Mouse (Mus musculus) liver, postnatal 0 days (tissue): ENCODE measurements at regions not wholly inside any gene's neighbourhood (a gene's known extent, or its start where the extent isn't known, plus 50 kb on each side); places are given as distances from the start of the nearest gene placed in this dataset.

Experiments used
- CTCF ChIP-seq: sonication (generic); IDR thresholded peaks from 2 replicates; pipeline ENCODE4 v1.5.1; 2016; ENCODE audit warnings: antibody characterized with exemption, low read depth
- EP300 ChIP-seq: IDR thresholded peaks from 2 replicates; pipeline ENCODE4 v1.6.1; 2016; ENCODE audit warnings: antibody characterized with exemption, low read depth, mild to moderate bottlenecking

DNA sequence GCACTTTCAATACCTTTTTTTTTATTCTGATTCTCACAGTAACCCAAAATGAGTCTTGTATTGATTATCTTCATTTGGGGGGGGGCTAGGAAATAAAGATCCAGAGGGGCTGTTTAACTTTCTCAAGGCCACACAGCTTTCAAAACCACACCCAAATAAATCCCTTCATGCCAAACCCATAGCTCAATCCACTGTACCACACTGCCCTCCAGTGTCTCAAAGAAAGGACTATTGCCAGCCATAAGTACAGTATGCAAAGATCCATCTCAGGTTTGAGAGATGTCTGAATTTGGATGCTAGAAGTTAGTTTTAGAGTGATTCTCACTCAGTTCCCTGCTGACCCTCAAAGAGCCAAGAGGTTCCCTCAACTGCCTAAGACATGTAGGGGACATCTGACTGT lies 120.1 kb upstream of the Gm26657 start:
- TF ChIP-seq CTCF (no peak; the same call in 1 of the 2 replicates), EP300 (no peak)
